In genomic region chr17:6005638-6006471, GRCm38 (mm10) we compare ENCODE assay signal across 7 mouse cellular contexts.
DNase-seq lines count a peak whose midpoint lies in the region; ATAC-seq and TF ChIP-seq lines count a peak whose summit lies in the region.

No protein-coding gene starts in this region.

- H3K4me2 ChIP-seq in midbrain, embryonic 14.5 days (ENCODE audit: low read length): no peak overlapping the region
- H3K4me2 ChIP-seq in stomach, embryonic 16.5 days (ENCODE audit: low read depth, low read length): peak overlapping the region; percentile 31

- 0 out of 2 replicates have a peak, but pooled peaks cover 2% of the 10 kb centered on the region for H3K36me3 ChIP-seq in ES-E14 (ENCODE audit: control insufficient read depth, insufficient read depth, low read length, poor library complexity, severe bottlenecking)
- H3K36me3 ChIP-seq in limb, embryonic 10.5 days: no peaks in the 10 kb centered on the region
- H3K36me3 ChIP-seq in midbrain, embryonic 14.5 days (ENCODE audit: control insufficient read depth, insufficient read depth, low read length): no peaks in the 10 kb centered on the region
- H3K36me3 ChIP-seq in stomach, embryonic 16.5 days (ENCODE audit: control insufficient read depth, insufficient read depth, low read length): peaks cover 8% of the 10 kb centered on the region

- intact Hi-C loops in gastrocnemius, postnatal 14 days (cut with DNase I; ENCODE audit: low total_unique reads): no loop called here

- no peak for ATAC-seq in midbrain, embryonic 14.5 days (ENCODE audit: low FRiP score, low TSS enrichment)
- peak; percentile 77 for ATAC-seq in stomach, embryonic 16.5 days (ENCODE audit: insufficient read depth, low FRiP score)

- DNase-seq in ES-E14 (ENCODE audit: low read depth, low spot score): no peak
- peak; percentile 48 for DNase-seq in gastrocnemius, postnatal 14 days
- peak; percentile 77 for DNase-seq in kidney, adult 11 months
- DNase-seq in limb, embryonic 10.5 days (ENCODE audit: low spot score): peak; percentile 38
- DNase-seq in midbrain, embryonic 14.5 days: peak; percentile 63

- H3K4me3 ChIP-seq in ES-E14 (ENCODE audit: insufficient read depth in 1 of 2, low read depth in 1 of 2, low read length in 2 of 2, poor library complexity in 1 of 2, severe bottlenecking in 1 of 2): peak overlapping the region; percentile 11 to 51; a peak in 2 of 4 replicates
- H3K4me3 ChIP-seq in brown adipose tissue, adult 24 weeks (ENCODE audit: insufficient read depth, low read depth, low read length): no peak overlapping the region
- peak overlapping the region; percentile 31 for H3K4me3 ChIP-seq in limb, embryonic 10.5 days
- no peak overlapping the region for H3K4me3 ChIP-seq in midbrain, embryonic 14.5 days (replicated peaks; ENCODE audit: low read depth, low read length)
- H3K4me3 ChIP-seq in stomach, embryonic 16.5 days (replicated peaks; ENCODE audit: low read length): peak overlapping the region; percentile 8; the same call in 1 of the 2 replicates

- no peak overlapping the region for H3K27ac ChIP-seq in ES-E14 (ENCODE audit: insufficient read depth, low read depth, low read length, poor library complexity, severe bottlenecking)
- H3K27ac ChIP-seq in brown adipose tissue, adult 24 weeks (replicated peaks; ENCODE audit: low read depth, low read length): peak overlapping the region; percentile 72
- H3K27ac ChIP-seq in limb, embryonic 10.5 days: peak overlapping the region; percentile 15
- no peak overlapping the region for H3K27ac ChIP-seq in midbrain, embryonic 14.5 days (replicated peaks; ENCODE audit: low read depth, low read length)
- H3K27ac ChIP-seq in stomach, embryonic 16.5 days (ENCODE audit: low read length): peak overlapping the region; percentile 98

- peak overlapping the region; percentile 30; the same call in 1 of the 2 replicates for H3K9ac ChIP-seq in ES-E14 (ENCODE audit: insufficient read depth, low read depth, low read length, poor library complexity, severe bottlenecking)
- H3K9ac ChIP-seq in midbrain, embryonic 14.5 days (replicated peaks; ENCODE audit: low read length): no peak overlapping the region
- H3K9ac ChIP-seq in stomach, embryonic 16.5 days (ENCODE audit: low read length): peak overlapping the region; percentile 60

- peaks cover 0 to 12% of the 10 kb centered on the region in 2 experiments; a peak in 3 of 4 replicates for H3K4me1 ChIP-seq in ES-E14 (ENCODE audit: control insufficient read depth in 2 of 2, insufficient read depth in 2 of 2, low read length in 2 of 2, poor library complexity in 1 of 2)
- peaks cover 21% of the 10 kb centered on the region for H3K4me1 ChIP-seq in brown adipose tissue, adult 24 weeks (ENCODE audit: control insufficient read depth, insufficient read depth, insufficient read length, low read length)
- peaks cover 22% of the 10 kb centered on the region for H3K4me1 ChIP-seq in limb, embryonic 10.5 days
- 0 out of 2 replicates have a peak, but pooled peaks cover 6% of the 10 kb centered on the region for H3K4me1 ChIP-seq in midbrain, embryonic 14.5 days (ENCODE audit: control insufficient read depth, insufficient read depth, low read length)
- H3K4me1 ChIP-seq in stomach, embryonic 16.5 days (ENCODE audit: control insufficient read depth, insufficient read depth, low read length): peaks cover 35% of the 10 kb centered on the region

- 34% methylated on average over 14 of the region's 14 CpGs for WGBS in limb, embryonic 10.5 days
- WGBS in midbrain, embryonic 14.5 days: 27% methylated on average over 14 of the region's 14 CpGs
- WGBS in stomach, embryonic 16.5 days: 15% methylated on average over 14 of the region's 14 CpGs

- in situ Hi-C loops in ES-E14 (cut with MboI; ENCODE audit: low sequenced_read_pairs in 2 of 2, unreplicated experiment in 2 of 2): no loop called here

- no peaks in the 10 kb centered on the region for H3K27me3 ChIP-seq in limb, embryonic 10.5 days (ENCODE audit: low read depth, poor library complexity, severe bottlenecking)
- H3K27me3 ChIP-seq in midbrain, embryonic 14.5 days (ENCODE audit: control insufficient read depth, insufficient read depth, low read length): no peaks in the 10 kb centered on the region
- no peaks in the 10 kb centered on the region for H3K27me3 ChIP-seq in stomach, embryonic 16.5 days (ENCODE audit: control insufficient read depth, insufficient read depth, low read length)

- no peaks in the 10 kb centered on the region for H3K9me3 ChIP-seq in ES-E14 (ENCODE audit: control insufficient read depth, insufficient read depth, low read depth, low read length)
- no peaks in the 10 kb centered on the region for H3K9me3 ChIP-seq in limb, embryonic 10.5 days (replicated peaks)
- no peaks in the 10 kb centered on the region for H3K9me3 ChIP-seq in midbrain, embryonic 14.5 days (ENCODE audit: control insufficient read depth, low read length)
- H3K9me3 ChIP-seq in stomach, embryonic 16.5 days (replicated peaks; ENCODE audit: control insufficient read depth, low read length): no peaks in the 10 kb centered on the region

TF ChIP-seq in ES-E14, 5 proteins besides CTCF, POLR2A, EP300 and RAD21:
- TF ChIP-seq ZNF384 (IDR thresholded peaks at IDR 0.05; ENCODE audit: low read depth, low read length): no peak
- no peak for TF ChIP-seq CHD2 (IDR thresholded peaks at IDR 0.05; ENCODE audit: low read depth, low read length)
- TF ChIP-seq ZC3H11A (IDR thresholded peaks at IDR 0.05; ENCODE audit: borderline replicate concordance, low read depth, low read length): no peak

Comparison
In these comparisons a context has a peak if more than half of its experiments do, and no peak if none do; other contexts are left out.
1. H3K27ac ChIP-seq: peak in brown adipose tissue, adult 24 weeks (single experiment), limb, embryonic 10.5 days (single experiment) and stomach, embryonic 16.5 days (single experiment); none in ES-E14 (single experiment) and midbrain, embryonic 14.5 days (single experiment).
2. H3K4me3 ChIP-seq: peak in ES-E14 (2 of 2), limb, embryonic 10.5 days (single experiment) and stomach, embryonic 16.5 days (single experiment); none in brown adipose tissue, adult 24 weeks (single experiment) and midbrain, embryonic 14.5 days (single experiment).